Mouse (Mus musculus) embryonic fibroblast, embryonic 13.5 days (primary cell): ENCODE data around the gene Ttyh3. TPM values are rescaled to one million over a fixed set of nuclear protein-coding genes. Genes with fewer than 3 reads are reported as not detected.

Experiments used
- H3K27ac ChIP-seq: 2 replicates; pipeline ENCODE4 v1.5.1; 2012; ENCODE audit warnings: low read length, control low read depth, inconsistent platforms; ENCODE audit not compliant: insufficient read depth
- H3K4me1 ChIP-seq: 2 replicates; pipeline ENCODE4 v1.6.1; 2011; ENCODE audit warnings: low read length; ENCODE audit not compliant: control insufficient read depth, insufficient read depth
- H3K4me3 ChIP-seq: 2 replicates; pipeline ENCODE4 v1.5.1; 2011; ENCODE audit warnings: mild to moderate bottlenecking, control low read depth, low read length; ENCODE audit not compliant: insufficient read depth
- CTCF ChIP-seq: IDR thresholded peaks from 2 replicates; pipeline ENCODE4 v1.5.1; 2011; ENCODE audit warnings: mild to moderate bottlenecking, control low read depth, low read length, moderate library complexity, borderline replicate concordance; ENCODE audit not compliant: insufficient read depth
- POLR2A ChIP-seq: IDR thresholded peaks from 2 replicates; pipeline ENCODE4 v1.6.1; 2011; ENCODE audit warnings: low read depth, mild to moderate bottlenecking, control low read depth, low read length, moderate library complexity
- polyA plus RNA-seq: library from polyadenylated mRNA; stranded (reverse); fragments of >200 nt; gene quantifications from 2 replicates; pipeline ENCODE4 v1.2.4, GENCODE M21; 2011; ENCODE audit warnings: low read depth; ENCODE audit not compliant: missing spikeins, insufficient read length

The Ttyh3 gene
- polyA plus RNA-seq, 1 experiment, result 95.0 TPM

- Histone ChIP-seq H3K27ac (no peak overlapping the region; the same call in 1 of the 2 replicates), H3K4me3 (no peak overlapping the region), H3K4me1 (peaks cover 4% of the 10 kb centered on the region; the same call in 1 of the 2 replicates)
These were observed 37.1 kb downstream of the Ttyh3 start for GRCm38 (mm10) chr5:140611611-140612185.

GRCm38 (mm10) chr5:140611021-140611583 lies 37.7 kb downstream of the Ttyh3 start:
- TF ChIP-seq CTCF (no peak), POLR2A (peak; percentile 52; the same call in 1 of the 2 replicates)
- H3K4me3 ChIP-seq, result 0 out of 2 replicates have a peak overlapping the region, but pooled peaks have one; percentile 2
- peak overlapping the region; percentile 67 for H3K27ac ChIP-seq
- peaks cover 4% of the 10 kb centered on the region; the same call in 1 of the 2 replicates for H3K4me1 ChIP-seq

More at GRCm38 (mm10) chr5:140611611-140612185, 37.1 kb downstream of the Ttyh3 start:
- TF ChIP-seq POLR2A (no peak), CTCF (no peak)

GRCm38 (mm10) chr5:140610273-140611011 lies 38.4 kb downstream of the Ttyh3 start:
- H3K4me1 ChIP-seq, result peaks cover 4% of the 10 kb centered on the region; the same call in 1 of the 2 replicates

GRCm38 (mm10) chr5:140609511-140610272 lies 39.1 kb downstream of the Ttyh3 start:
- H3K27ac ChIP-seq, result peak overlapping the region; percentile 71
- peaks cover 6% of the 10 kb centered on the region for H3K4me1 ChIP-seq
- H3K4me3 ChIP-seq, result peak overlapping the region; percentile 53
- no peak for TF ChIP-seq CTCF
- TF ChIP-seq POLR2A, result no peak

More at GRCm38 (mm10) chr5:140610273-140611011, 38.4 kb downstream of the Ttyh3 start:
- Histone ChIP-seq H3K27ac (peak overlapping the region; percentile 67), H3K4me3 (0 out of 2 replicates have a peak overlapping the region, but pooled peaks have one; percentile 2)
- no peak for TF ChIP-seq CTCF

GRCm38 (mm10) chr5:140608634-140609015 lies 40.2 kb downstream of the Ttyh3 start:
- Histone ChIP-seq H3K27ac (peak overlapping the region; percentile 24), H3K4me3 (peak overlapping the region; percentile 53), H3K4me1 (peaks cover 9% of the 10 kb centered on the region)
- TF ChIP-seq CTCF, result no peak
- TF ChIP-seq POLR2A, result no peak

- H3K4me3 ChIP-seq, result peak overlapping the region; percentile 53
- peaks cover 9% of the 10 kb centered on the region for H3K4me1 ChIP-seq
- H3K27ac ChIP-seq, result peak overlapping the region; percentile 24
- no peak for TF ChIP-seq CTCF
- no peak; the same call in 1 of the 2 replicates for TF ChIP-seq POLR2A
These were observed 40.8 kb downstream of the Ttyh3 start for GRCm38 (mm10) chr5:140607836-140608633.

GRCm38 (mm10) chr5:140607001-140607835 lies 41.6 kb downstream of the Ttyh3 start, which contains the start of gene Lfng:
Gene Lfng, plus strand, starts transcription at chr5:140607320.
- no peak for TF ChIP-seq CTCF
- peak; percentile 97 for TF ChIP-seq POLR2A
- Histone ChIP-seq H3K27ac (no peak within 1 kb of the TSS; the same call in 1 of the 2 replicates), H3K4me3 (peak within 1 kb of the TSS; percentile 53), H3K4me1 (peaks cover 9% of the 10 kb centered on the region)

GRCm38 (mm10) chr5:140606386-140606785 lies 42.4 kb downstream of the Ttyh3 start:
- TF ChIP-seq CTCF (no peak), POLR2A (no peak)
- H3K4me3 ChIP-seq, result no peak overlapping the region
- peaks cover 9% of the 10 kb centered on the region for H3K4me1 ChIP-seq
- no peak overlapping the region for H3K27ac ChIP-seq
